Mouse (Mus musculus) G1E (cell line): ENCODE results near the gene D10Jhu81e.

Source experiments
- CTCF ChIP-seq: IDR thresholded peaks from 2 replicates; pipeline ENCODE4 v1.5.1; 2012; ENCODE audit warnings: low read depth, low read length, inconsistent platforms, mixed read lengths
- GATA1 ChIP-seq: IDR thresholded peaks from 2 replicates; pipeline ENCODE4 v1.6.1; 2012; ENCODE audit warnings: borderline replicate concordance, low read length, inconsistent platforms, mixed read lengths
- GATA2 ChIP-seq: IDR thresholded peaks from 2 replicates; pipeline ENCODE4 v1.6.1; 2012; ENCODE audit warnings: low read depth, low read length, inconsistent platforms, borderline replicate concordance
- POLR2AphosphoS5 ChIP-seq: IDR thresholded peaks from 2 replicates; pipeline ENCODE4 v1.6.1; 2012; ENCODE audit warnings: low read depth, low read length, inconsistent platforms; ENCODE audit not compliant: insufficient replicate concordance
- TAL1 ChIP-seq: conservative IDR thresholded peaks from 2 replicates; pipeline ENCODE4 v1.6.1; 2012; ENCODE audit warnings: low read depth, low read length, inconsistent platforms, mixed read lengths

DNA sequence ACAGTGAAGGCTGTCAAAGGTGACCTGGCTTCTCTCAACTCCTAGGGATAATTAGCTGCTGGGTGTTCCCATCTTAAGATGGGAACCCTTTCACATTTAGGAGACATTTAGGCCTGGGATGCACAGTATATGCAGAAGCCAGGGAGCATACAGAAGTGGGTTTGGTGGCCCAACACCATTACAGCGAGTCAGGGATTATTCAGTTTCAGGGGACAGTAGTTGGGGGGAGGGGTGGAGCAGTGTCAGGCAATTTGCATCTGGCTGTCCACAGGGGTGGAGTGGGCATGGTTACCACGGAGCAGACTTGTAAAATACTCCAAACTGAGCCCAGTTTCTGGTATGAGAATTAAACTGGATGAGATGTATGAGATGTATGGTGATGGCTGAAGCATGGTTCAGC lies 863 bp upstream of the D10Jhu81e start:
- TF ChIP-seq CTCF (no peak), TAL1 (no peak), POLR2AphosphoS5 (no peak), GATA2 (no peak), GATA1 (no peak)
